Mouse (Mus musculus) intestine, embryonic 15.5 days (tissue): ENCODE measurements at regions not wholly inside any gene's neighbourhood (a gene's known extent, or its start where the extent isn't known, plus 50 kb on each side); places are given as distances from the start of the nearest gene placed in this dataset.

ENCODE experiments used
- ATAC-seq: fragments of 200-750 bp; cut with Nextera tagmentation; 2 replicates; pipeline ENCODE4 v1.8.0; 2017; ENCODE audit warnings: moderate TSS enrichment, moderate library complexity
- H3K27ac ChIP-seq: fragments of 300-500 bp; sonication (generic); 2 replicates; pipeline ENCODE4 v1.5.1; 2015; ENCODE audit warnings: mild to moderate bottlenecking, inconsistent platforms
- H3K27me3 ChIP-seq: fragments of 300-500 bp; sonication (generic); replicated peaks from 2 replicates; pipeline ENCODE4 v1.6.1; 2015; ENCODE audit warnings: inconsistent platforms
- H3K36me3 ChIP-seq: fragments of 300-500 bp; sonication (generic); 2 replicates; pipeline ENCODE4 v1.6.1; 2015; ENCODE audit warnings: inconsistent platforms
- H3K4me1 ChIP-seq: fragments of 300-500 bp; sonication (generic); replicated peaks from 2 replicates; pipeline ENCODE4 v1.6.1; 2015; ENCODE audit warnings: inconsistent platforms
- H3K4me2 ChIP-seq: fragments of 300-500 bp; sonication (generic); replicated peaks from 2 replicates; pipeline ENCODE4 v1.6.1; 2015; ENCODE audit warnings: mild to moderate bottlenecking, inconsistent platforms
- H3K4me3 ChIP-seq: fragments of 300-500 bp; sonication (generic); replicated peaks from 2 replicates; pipeline ENCODE4 v1.5.1; 2015; ENCODE audit warnings: inconsistent platforms
- H3K9ac ChIP-seq: fragments of 300-500 bp; sonication (generic); 2 replicates; pipeline ENCODE4 v1.6.1; 2015; ENCODE audit warnings: inconsistent platforms
- H3K9me3 ChIP-seq: fragments of 300-500 bp; sonication (generic); 2 replicates; pipeline ENCODE4 v1.6.1; 2016; ENCODE audit warnings: inconsistent platforms
- WGBS: fragments of 180-500 bp; shearing (Covaris S2); methylation state at CpG from one replicate; pipeline ENCODE4 v1.1.7; 2015; 5-methylcytosine and 5-hydroxymethylcytosine counted together

DNA sequence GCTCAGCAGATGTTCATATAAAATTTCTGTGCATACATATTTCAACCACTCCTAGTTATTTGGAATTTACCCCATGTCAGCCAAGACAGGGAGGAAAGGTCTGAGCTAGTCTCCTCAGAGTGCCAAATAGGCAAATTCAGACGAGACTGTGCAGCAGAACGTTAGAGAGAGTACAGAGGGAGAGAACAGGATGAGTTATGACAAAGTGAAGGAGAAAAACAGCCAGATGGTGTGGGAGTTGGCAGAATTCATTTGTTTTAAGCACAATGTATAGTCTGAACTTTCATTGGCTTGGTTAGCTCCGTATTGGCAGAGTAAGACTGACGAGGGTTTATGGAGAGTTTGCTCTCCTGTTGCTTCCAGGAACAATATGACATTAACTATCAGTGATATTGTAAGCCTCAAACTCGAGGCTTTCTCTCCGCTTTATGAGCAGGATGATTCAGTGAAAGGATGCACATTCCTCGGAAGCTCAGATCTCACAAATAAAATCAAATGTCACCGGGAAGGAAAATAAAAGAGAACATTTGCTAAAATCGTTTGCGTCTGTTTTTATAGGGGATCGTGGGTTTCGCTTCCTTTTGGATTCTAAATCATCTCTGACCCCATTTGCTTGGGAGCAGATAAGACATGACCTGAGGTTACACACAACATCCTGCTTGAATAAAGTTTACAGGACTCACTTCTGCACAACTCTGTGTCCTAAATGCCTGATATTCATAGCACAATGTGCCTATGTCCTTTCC lies 435.8 kb upstream of the Dph6 start:
- Histone ChIP-seq H3K4me1 (no peaks in the 10 kb centered on the region), H3K9me3 (no peaks in the 10 kb centered on the region), H3K27ac (no peak overlapping the region), H3K4me2 (0 out of 2 replicates have a peak overlapping the region, but pooled peaks have one; percentile 1), H3K36me3 (no peaks in the 10 kb centered on the region), H3K4me3 (no peak overlapping the region), H3K9ac (no peak overlapping the region), H3K27me3 (no peaks in the 10 kb centered on the region)
- ATAC-seq: no peak; the same call in 1 of the 2 replicates
- 34% methylated on average over 12 of the region's 12 CpGs for WGBS

- ATAC-seq: no peak
- H3K27ac ChIP-seq: no peak overlapping the region
- no peaks in the 10 kb centered on the region for H3K36me3 ChIP-seq
- H3K4me1 ChIP-seq: no peaks in the 10 kb centered on the region
- no peak overlapping the region for H3K4me3 ChIP-seq
- H3K4me2 ChIP-seq: no peak overlapping the region
- H3K9me3 ChIP-seq: no peaks in the 10 kb centered on the region
- no peaks in the 10 kb centered on the region for H3K27me3 ChIP-seq
- no peak overlapping the region for H3K9ac ChIP-seq
- WGBS: 66% methylated on average over 12 of the region's 12 CpGs
These were observed 440.6 kb upstream of the Dph6 start for GRCm38 (mm10) chr2:115095351-115095750.

DNA sequence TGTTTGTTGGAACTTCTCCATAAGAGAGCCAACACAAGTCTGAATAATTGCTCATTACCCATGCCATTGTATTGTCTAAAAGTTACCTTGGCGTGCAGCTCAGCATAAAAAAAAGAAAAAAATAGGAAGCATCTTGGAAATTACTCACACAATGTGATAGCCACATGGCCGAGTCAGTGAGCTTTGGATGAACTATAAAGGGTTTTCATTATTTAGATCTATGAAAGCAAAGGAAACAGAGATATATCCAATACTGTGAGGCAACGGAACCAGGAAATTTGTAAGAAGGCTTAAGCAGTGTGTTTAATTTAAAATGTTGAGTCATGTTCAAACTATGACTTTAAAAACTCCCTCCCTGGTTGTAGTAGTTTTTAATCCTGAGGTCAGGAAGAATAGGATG lies 446.7 kb upstream of the Dph6 start:
- Histone ChIP-seq H3K9ac (no peak overlapping the region), H3K27me3 (no peaks in the 10 kb centered on the region), H3K9me3 (no peaks in the 10 kb centered on the region), H3K36me3 (no peaks in the 10 kb centered on the region), H3K4me3 (no peak overlapping the region), H3K27ac (no peak overlapping the region), H3K4me2 (no peak overlapping the region), H3K4me1 (no peaks in the 10 kb centered on the region)
- 71% methylated on average over 3 of the region's 3 CpGs for WGBS
- no peak for ATAC-seq

DNA sequence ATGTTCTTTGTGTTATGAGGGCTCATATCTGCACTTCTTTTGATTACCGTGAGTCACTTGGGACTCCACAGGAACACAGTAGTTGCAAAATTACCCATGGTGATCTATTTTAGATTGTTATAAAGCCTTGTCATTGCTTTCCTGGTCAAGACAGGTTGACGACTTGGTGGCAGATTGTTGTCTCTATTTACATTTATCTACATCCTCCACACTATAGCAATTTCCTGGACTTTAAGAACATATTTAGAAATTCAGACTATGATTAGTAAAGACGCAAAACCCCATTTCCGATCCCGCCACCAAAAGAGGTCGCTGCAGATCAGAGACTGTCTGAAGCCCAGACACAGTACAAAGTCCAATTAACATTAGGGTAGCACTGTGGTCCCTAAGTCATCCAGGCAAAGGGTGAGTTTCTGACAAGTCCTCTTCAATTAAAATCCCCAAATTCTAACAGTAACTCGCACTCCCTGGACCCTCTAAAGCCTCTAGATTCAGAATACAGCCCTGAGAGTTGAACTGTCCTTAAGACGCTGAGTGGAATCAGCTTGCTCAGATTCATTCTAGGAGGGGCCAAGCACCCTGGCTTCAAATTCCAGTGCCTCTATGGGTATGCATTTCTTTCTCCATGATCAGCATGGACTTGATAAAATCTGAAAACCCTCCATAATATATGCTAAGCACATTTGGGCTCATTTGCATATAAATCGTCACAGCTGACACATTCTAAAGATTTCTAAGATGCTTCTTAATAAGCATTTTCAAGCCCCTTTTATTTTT lies 461.9 kb upstream of the BC052040 start:
- no peak overlapping the region for H3K4me2 ChIP-seq
- H3K27me3 ChIP-seq: no peaks in the 10 kb centered on the region
- no peaks in the 10 kb centered on the region for H3K4me1 ChIP-seq
- H3K27ac ChIP-seq: no peak overlapping the region
- WGBS: 79% methylated on average over 9 of the region's 9 CpGs
- no peak overlapping the region for H3K9ac ChIP-seq
- no peak overlapping the region for H3K4me3 ChIP-seq
- ATAC-seq: no peak
- no peaks in the 10 kb centered on the region for H3K9me3 ChIP-seq
- no peaks in the 10 kb centered on the region for H3K36me3 ChIP-seq

DNA sequence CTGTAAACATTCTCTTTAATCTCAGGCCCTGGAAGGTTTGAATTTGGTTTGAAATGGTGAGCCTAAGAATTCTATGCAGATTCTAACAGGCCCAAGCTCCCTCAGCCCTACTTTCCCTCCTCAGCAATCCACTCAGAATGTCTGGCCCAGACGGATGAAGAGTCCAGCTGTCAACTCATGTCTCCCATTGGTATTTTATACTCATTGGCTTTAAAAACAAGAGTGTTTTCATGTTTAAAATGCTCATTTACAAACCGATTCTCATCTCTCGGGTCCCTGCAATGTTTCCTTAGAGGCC lies 461.4 kb upstream of the BC052040 start:
- no peak for ATAC-seq
- WGBS: 75% methylated on average over 3 of the region's 3 CpGs

DNA sequence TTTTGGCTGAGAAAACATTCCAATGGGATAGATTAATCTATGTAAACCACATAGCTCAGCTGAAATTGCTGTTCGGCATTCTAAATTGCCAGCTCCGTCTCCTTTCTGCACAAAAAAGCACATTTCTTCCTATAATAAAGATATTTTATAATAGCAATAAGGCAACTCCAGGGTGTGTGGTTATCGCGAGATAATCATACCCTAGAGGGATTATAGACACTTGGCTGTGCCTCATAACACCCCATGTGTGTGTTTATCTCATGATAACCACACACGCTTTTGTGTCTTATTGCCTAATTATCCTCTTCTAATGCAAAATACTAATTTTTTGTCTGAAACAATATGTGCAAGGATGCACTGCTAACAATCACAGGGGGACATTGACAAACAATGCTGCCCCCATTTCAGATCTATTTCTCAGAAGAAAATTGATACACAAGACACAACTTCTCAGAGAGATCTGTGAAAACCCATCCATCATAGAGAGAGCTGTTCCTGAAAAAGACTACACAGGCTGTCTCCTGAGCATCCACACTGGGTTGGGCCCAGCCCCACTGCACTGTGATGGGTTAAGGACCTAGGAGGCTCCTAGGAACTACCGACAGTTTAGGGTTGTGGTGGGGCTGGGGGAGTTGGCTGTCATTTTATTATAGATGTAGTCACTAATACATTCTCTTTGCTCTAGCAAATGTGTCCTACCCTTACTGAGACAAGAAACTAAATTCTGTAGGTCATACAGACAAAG lies 454.7 kb upstream of the BC052040 start:
- no peak overlapping the region for H3K27ac ChIP-seq
- ATAC-seq: no peak
- H3K4me1 ChIP-seq: no peaks in the 10 kb centered on the region
- no peaks in the 10 kb centered on the region for H3K36me3 ChIP-seq
- H3K4me2 ChIP-seq: no peak overlapping the region
- H3K27me3 ChIP-seq: no peaks in the 10 kb centered on the region
- H3K9ac ChIP-seq: no peak overlapping the region
- no peak overlapping the region for H3K4me3 ChIP-seq
- H3K9me3 ChIP-seq: no peaks in the 10 kb centered on the region
- 77% methylated on average over 6 of the region's 6 CpGs for WGBS

More for the DNA sequence above, 461.4 kb upstream of the BC052040 start:
- no peaks in the 10 kb centered on the region for H3K27me3 ChIP-seq
- no peaks in the 10 kb centered on the region for H3K36me3 ChIP-seq
- H3K27ac ChIP-seq: no peak overlapping the region
- H3K9ac ChIP-seq: no peak overlapping the region
- no peak overlapping the region for H3K4me3 ChIP-seq
- H3K4me1 ChIP-seq: no peaks in the 10 kb centered on the region
- no peaks in the 10 kb centered on the region for H3K9me3 ChIP-seq
- no peak overlapping the region for H3K4me2 ChIP-seq

DNA sequence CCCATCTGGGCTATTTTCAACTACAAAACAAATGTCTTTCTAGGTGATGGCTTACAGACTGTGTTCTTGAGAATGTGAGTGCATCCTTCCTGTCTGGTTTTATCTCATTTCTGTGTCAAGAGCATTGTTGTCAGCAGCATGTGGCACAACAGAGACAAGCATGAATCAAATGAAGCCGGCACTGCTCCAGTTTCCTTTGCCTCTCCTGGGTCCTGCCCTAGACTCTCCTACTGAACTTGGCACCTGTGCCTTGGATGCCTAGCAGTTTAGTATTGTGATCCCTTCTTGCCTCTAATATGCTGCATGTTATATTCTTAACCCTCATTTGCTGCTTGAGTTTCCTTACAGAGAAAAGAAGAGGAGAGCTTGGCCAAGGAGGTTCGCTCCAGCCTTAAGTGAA lies 449.8 kb upstream of the BC052040 start:
- Histone ChIP-seq H3K27ac (no peak overlapping the region), H3K9ac (no peak overlapping the region), H3K4me1 (no peaks in the 10 kb centered on the region), H3K4me3 (no peak overlapping the region), H3K4me2 (no peak overlapping the region), H3K27me3 (no peaks in the 10 kb centered on the region), H3K36me3 (no peaks in the 10 kb centered on the region), H3K9me3 (no peaks in the 10 kb centered on the region)
- ATAC-seq: no peak
- 73% methylated on average over 2 of the region's 2 CpGs for WGBS

DNA sequence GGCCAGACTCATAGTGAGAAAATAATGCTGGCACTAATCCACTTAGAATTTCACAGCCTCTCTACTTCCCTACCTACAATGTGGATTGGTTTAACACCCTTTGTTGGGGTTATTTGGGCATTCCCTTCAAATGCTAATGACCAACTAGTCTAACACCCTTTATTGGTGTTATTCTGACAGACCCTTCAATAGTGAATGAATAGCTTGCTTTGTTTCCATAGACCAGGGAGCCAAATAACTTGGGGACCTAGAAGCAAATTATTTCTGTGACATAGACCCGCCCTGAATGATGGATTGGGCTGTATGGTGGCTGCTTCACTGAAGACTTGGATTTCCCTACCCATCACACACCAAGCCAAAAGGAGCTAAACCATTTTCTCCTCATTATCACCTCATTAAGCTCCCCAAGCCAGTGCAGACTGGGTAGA lies 449.3 kb upstream of the BC052040 start:
- ATAC-seq: no peak
- H3K36me3 ChIP-seq: no peaks in the 10 kb centered on the region
- H3K4me2 ChIP-seq: no peak overlapping the region
- H3K9me3 ChIP-seq: no peaks in the 10 kb centered on the region
- H3K27me3 ChIP-seq: no peaks in the 10 kb centered on the region
- no peaks in the 10 kb centered on the region for H3K4me1 ChIP-seq
- 21% methylated on average over 1 of the region's 1 CpGs for WGBS
- H3K4me3 ChIP-seq: no peak overlapping the region
- H3K27ac ChIP-seq: no peak overlapping the region
- H3K9ac ChIP-seq: no peak overlapping the region

DNA sequence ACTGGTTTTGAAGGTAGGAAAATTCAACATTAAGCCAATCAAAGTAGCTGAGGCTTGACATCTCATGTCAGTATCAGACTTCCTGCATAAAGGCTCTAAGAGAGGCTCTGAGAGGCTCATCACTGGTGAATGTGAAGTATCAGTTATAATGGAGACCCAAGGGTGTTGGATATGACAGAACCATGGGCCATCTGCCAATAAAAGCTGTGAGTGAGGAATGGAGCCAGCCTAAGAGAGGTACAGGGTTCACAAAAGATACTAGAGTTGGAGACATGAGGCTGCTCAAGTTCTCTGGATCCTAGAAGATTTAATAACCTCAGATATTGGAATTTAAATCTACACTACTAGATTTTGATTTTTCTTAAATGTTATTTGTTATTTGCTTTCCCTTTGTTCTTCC lies 440.1 kb upstream of the BC052040 start:
- Histone ChIP-seq H3K9me3 (no peaks in the 10 kb centered on the region), H3K27me3 (no peaks in the 10 kb centered on the region), H3K9ac (no peak overlapping the region), H3K4me1 (no peaks in the 10 kb centered on the region), H3K4me2 (no peak overlapping the region), H3K36me3 (no peaks in the 10 kb centered on the region), H3K27ac (no peak overlapping the region), H3K4me3 (no peak overlapping the region)
- no peak for ATAC-seq

DNA sequence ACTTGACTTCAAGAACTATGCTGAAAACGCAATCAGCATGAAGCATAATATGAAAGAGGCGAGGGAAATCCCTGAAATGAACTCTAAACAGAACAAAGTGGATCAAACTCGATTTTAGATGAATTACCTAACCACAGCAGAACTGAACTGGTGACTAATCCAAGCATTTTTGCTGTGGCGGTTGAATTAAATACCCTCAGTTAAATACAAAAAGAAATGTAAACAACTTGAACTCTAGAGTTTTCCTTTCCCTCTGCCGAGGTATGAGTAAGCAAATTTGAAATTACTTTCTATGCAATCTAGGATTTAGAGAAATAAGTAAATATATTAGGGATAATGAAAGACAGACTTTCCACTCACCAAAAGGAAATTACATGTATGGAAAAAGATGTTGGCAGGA lies 409.4 kb upstream of the BC052040 start:
- Histone ChIP-seq H3K9ac (no peak overlapping the region), H3K27me3 (no peaks in the 10 kb centered on the region), H3K36me3 (no peaks in the 10 kb centered on the region), H3K4me3 (no peak overlapping the region), H3K4me2 (no peak overlapping the region), H3K4me1 (no peaks in the 10 kb centered on the region), H3K27ac (no peak overlapping the region), H3K9me3 (no peaks in the 10 kb centered on the region)
- ATAC-seq: no peak
- whole genome bisulfite sequencing: 61% methylated on average over 5 of the region's 5 CpGs

GRCm38 (mm10) chr2:115177076-115177475 lies 404.4 kb upstream of the BC052040 start:
- Histone ChIP-seq H3K4me3 (no peak overlapping the region), H3K36me3 (no peaks in the 10 kb centered on the region), H3K9ac (no peak overlapping the region), H3K27me3 (no peaks in the 10 kb centered on the region), H3K27ac (no peak overlapping the region), H3K4me2 (no peak overlapping the region), H3K4me1 (no peaks in the 10 kb centered on the region), H3K9me3 (no peaks in the 10 kb centered on the region)
- no peak for ATAC-seq
- WGBS: 88% methylated on average over 1 of the region's 1 CpGs

DNA sequence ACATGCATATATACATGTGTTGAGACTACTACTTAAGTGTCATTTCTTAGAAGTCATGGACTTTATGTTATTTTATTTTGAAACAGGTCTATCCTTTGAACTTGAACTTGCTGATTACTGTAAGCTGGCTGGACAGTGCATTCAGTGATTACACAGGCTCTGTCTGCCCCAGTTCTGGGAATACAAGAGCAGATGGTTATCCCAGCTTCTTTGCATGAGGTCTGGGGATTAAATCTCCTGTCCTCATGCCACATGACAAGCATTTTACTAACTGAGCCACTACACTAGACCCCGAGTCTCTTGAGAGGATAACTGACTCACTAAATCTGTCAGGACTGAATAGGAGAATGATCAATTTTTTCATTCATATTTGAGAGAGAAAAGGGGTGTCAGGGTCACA lies 403.6 kb upstream of the BC052040 start:
- Histone ChIP-seq H3K9ac (no peak overlapping the region), H3K9me3 (no peaks in the 10 kb centered on the region), H3K4me1 (no peaks in the 10 kb centered on the region), H3K27me3 (no peaks in the 10 kb centered on the region), H3K36me3 (no peaks in the 10 kb centered on the region), H3K4me3 (no peak overlapping the region), H3K27ac (no peak overlapping the region), H3K4me2 (no peak overlapping the region)
- 76% methylated on average over 1 of the region's 1 CpGs for WGBS
- ATAC-seq: no peak
